In the genomic region with DNA sequence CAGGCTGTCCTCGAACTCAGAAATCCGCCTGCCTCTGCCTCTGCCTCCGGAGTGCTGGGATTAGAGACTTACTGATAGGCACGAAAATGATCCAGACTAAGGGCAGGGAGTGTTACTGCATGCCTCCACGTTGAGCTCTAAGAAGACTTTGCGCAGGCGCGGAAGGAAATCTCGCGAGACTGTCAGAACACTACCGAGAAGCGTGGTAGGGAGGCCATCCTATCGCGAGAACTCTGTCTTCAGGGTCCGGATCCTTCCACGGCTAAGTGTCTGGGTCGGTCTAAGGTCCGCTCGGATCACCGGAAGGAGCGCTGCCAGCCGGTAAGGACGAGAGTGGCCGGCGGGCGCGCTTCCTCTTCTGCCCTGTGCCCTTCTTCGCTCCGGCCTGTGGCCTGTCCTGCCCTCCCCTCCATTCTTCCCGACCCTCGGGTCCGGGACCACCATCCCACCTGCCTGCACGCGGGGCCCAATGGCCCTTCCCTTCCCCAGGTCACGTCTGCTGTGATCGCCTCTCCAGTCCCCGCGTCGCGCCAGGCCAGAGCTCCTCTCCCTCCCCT, we compare ENCODE assay signal across 8 mouse cellular contexts. TPM values are rescaled to one million over a fixed set of nuclear protein-coding genes. Genes with fewer than 3 reads are reported as not detected.
DNase-seq lines count a peak whose midpoint lies in the region; ATAC-seq and TF ChIP-seq lines count a peak whose summit lies in the region.

A gene (plus strand): TSS at position 176 of the 557 bp plus-strand sequence.

- H3K27ac ChIP-seq in hindbrain, embryonic 10.5 days = peak within 1 kb of the TSS; percentile 95
- peak within 1 kb of the TSS; percentile 81 for H3K27ac ChIP-seq in lung, postnatal 0 days (ENCODE audit: low read length)

- H3K9me3 ChIP-seq in hindbrain, embryonic 10.5 days = no peaks in the 10 kb centered on the region
- no peaks in the 10 kb centered on the region for H3K9me3 ChIP-seq in lung, postnatal 0 days (ENCODE audit: low read length)

- peak within 1 kb of the TSS; percentile 92 for H3K4me3 ChIP-seq in hindbrain, embryonic 10.5 days
- peak within 1 kb of the TSS; percentile 81 for H3K4me3 ChIP-seq in lung, postnatal 0 days (ENCODE audit: low read depth, low read length)

- H3K4me1 ChIP-seq in hindbrain, embryonic 10.5 days (replicated peaks) = peaks cover 20% of the 10 kb centered on the region
- H3K4me1 ChIP-seq in lung, postnatal 0 days (ENCODE audit: insufficient read depth, low read depth, low read length) = peaks cover 25% of the 10 kb centered on the region

- peak; percentile 99 for DNase-seq in MN1 (ENCODE audit: low spot score)
- peak; percentile 99 for DNase-seq in cerebellum, adult 9-10 months
- peak; percentile 98 for DNase-seq in hindbrain, embryonic 10.5 days (ENCODE audit: low spot score)
- peak; percentile 98 for DNase-seq in layer of hippocampus, adult 9-11 months
- peak; percentile 99 for DNase-seq in lung, postnatal 0 days (ENCODE audit: low spot score)
- peak; percentile 97 for DNase-seq in ovary, postnatal 14 days (ENCODE audit: low spot score)
- DNase-seq in thymus, postnatal 14 days = peak; percentile 97

- peak; percentile 82 for TF ChIP-seq EP300 in lung, postnatal 0 days (IDR thresholded peaks at IDR 0.05)

- no peaks in the 10 kb centered on the region for H3K36me3 ChIP-seq in hindbrain, embryonic 10.5 days
- no peaks in the 10 kb centered on the region for H3K36me3 ChIP-seq in lung, postnatal 0 days (ENCODE audit: insufficient read depth, low read length)

- H3K4me2 ChIP-seq in lung, postnatal 0 days (replicated peaks; ENCODE audit: low read depth, low read length) = peak within 1 kb of the TSS; percentile 77

- no peaks in the 10 kb centered on the region for H3K27me3 ChIP-seq in hindbrain, embryonic 10.5 days (ENCODE audit: insufficient read depth, poor library complexity, severe bottlenecking)
- no peaks in the 10 kb centered on the region for H3K27me3 ChIP-seq in lung, postnatal 0 days (replicated peaks; ENCODE audit: insufficient read depth, low read length)

- TF ChIP-seq CTCF in lung, postnatal 0 days (IDR thresholded peaks at IDR 0.05) = peak; percentile 8

- peak; percentile 98 for ATAC-seq in frontal cortex, adult (ENCODE audit: low TSS enrichment)
- peak; percentile 98 for ATAC-seq in lung, postnatal 0 days

- H3K9ac ChIP-seq in lung, postnatal 0 days (replicated peaks; ENCODE audit: low read depth) = peak within 1 kb of the TSS; percentile 94

- under 1% methylated on average over 40 of the region's 40 CpGs for WGBS in hindbrain, embryonic 10.5 days
- under 1% methylated on average over 40 of the region's 40 CpGs for WGBS in lung, postnatal 0 days

RNA-seq across cellular contexts. Expression of the gene that starts here (rescaled TPM):
- 66.0 and 71.9 TPM in 2 replicates for polyA plus RNA-seq in hindbrain, embryonic 10.5 days (2016; fragmentation: Nextera tagmentation; extraction: Ambion mirVana)
- 73.5 and 76.5 TPM in 2 replicates for polyA plus RNA-seq in lung, postnatal 0 days (2015; fragmentation: Nextera tagmentation; extraction: Ambion mirVana)

Comparison
In these comparisons a context has a peak if more than half of its experiments do, and no peak if none do; other contexts are left out.
1. Peak in every context shown above with its lines: DNase-seq, ATAC-seq, H3K4me3 ChIP-seq and H3K27ac ChIP-seq.